Mouse (Mus musculus): ENCODE measurements around the gene Pifo.
"Not testable (repeated sequence)": the region's sequence is repeated elsewhere in the genome, so short reads cannot be mapped to it uniquely, and the experiment has no call there.

DNA sequence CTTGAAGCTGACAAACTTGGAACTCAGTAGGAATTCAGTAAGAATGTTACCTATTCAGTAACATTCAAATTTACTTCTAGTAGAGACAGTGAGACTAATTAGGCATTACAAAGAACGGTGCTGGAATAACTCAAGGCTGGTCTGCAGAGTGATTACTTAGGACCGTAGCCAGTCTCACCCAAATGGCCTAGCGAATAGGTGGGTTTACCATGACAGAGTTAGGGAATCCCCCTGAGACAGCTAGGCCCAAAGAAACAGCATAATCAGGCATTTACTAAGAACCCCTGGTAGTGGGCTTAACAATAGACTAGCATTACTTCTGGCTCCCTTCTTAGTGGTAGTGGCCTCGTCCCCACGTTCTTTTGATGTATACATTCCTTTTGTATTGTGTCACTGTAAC, 24.8 kb downstream of the Pifo start:
- TF ChIP-seq CTCF (conservative IDR thresholded peaks at IDR 0.05; ENCODE audit: low read length); NANOG (IDR thresholded peaks at IDR 0.05; ENCODE audit: borderline replicate concordance, low read length): not testable (repeated sequence)

Measured in E14TG2a.4 (cell line).